In genomic region chr5:86784205-86784604, GRCm38 (mm10) we compare ENCODE assay signal across 23 mouse cellular contexts. TPM values are rescaled to one million over a fixed set of nuclear protein-coding genes. Genes with fewer than 3 reads are reported as not detected.
DNase-seq lines count a peak whose midpoint lies in the region; ATAC-seq and TF ChIP-seq lines count a peak whose summit lies in the region.
"Had no signal": no experiment of that assay in that cellular context is flagged by ENCODE, and none has a peak within 500 bp of the region (broad histone marks: within the 10 kb centered on the region; RNA-seq: fewer than 3 reads in every experiment).

No protein-coding gene starts in this region.

- H3K36me3 ChIP-seq in lung, embryonic 14.5 days (ENCODE audit: insufficient read depth): no peaks in the 10 kb centered on the region
- H3K36me3 ChIP-seq: embryonic facial prominence, embryonic 10.5 days; embryonic facial prominence, embryonic 12.5 days; forebrain, embryonic 15.5 days; G1E had no signal

- no peak overlapping the region for H3K4me3 ChIP-seq in lung, embryonic 14.5 days (ENCODE audit: low read depth, low read length)
- H3K4me3 ChIP-seq: embryonic facial prominence, embryonic 10.5 days; embryonic facial prominence, embryonic 12.5 days; forebrain, embryonic 13.5 days; forebrain, embryonic 15.5 days had no signal

- TF ChIP-seq CTCF in lung, embryonic 14.5 days (IDR thresholded peaks at IDR 0.05; ENCODE audit: low read depth): no peak

- WGBS in lung, embryonic 14.5 days: 45% methylated on average over 1 of the region's 1 CpGs

- H3K4me1 ChIP-seq in lung, embryonic 14.5 days (ENCODE audit: insufficient read depth): no peaks in the 10 kb centered on the region
- H3K4me1 ChIP-seq: embryonic facial prominence, embryonic 12.5 days; forebrain, embryonic 13.5 days; forebrain, embryonic 15.5 days had no signal

- H3K27me3 ChIP-seq in lung, embryonic 14.5 days (ENCODE audit: insufficient read depth, low read length): no peaks in the 10 kb centered on the region
- H3K27me3 ChIP-seq: embryonic facial prominence, embryonic 12.5 days; forebrain, embryonic 13.5 days; forebrain, embryonic 15.5 days had no signal

- no peak overlapping the region for H3K27ac ChIP-seq in lung, embryonic 14.5 days (ENCODE audit: low read depth)
- H3K27ac ChIP-seq: embryonic facial prominence, embryonic 10.5 days; embryonic facial prominence, embryonic 12.5 days; forebrain, embryonic 13.5 days; forebrain, embryonic 15.5 days had no signal

- no peak overlapping the region for H3K9ac ChIP-seq in lung, embryonic 14.5 days
- H3K9ac ChIP-seq: embryonic facial prominence, embryonic 12.5 days; forebrain, embryonic 13.5 days; forebrain, embryonic 15.5 days; forebrain, postnatal 0 days had no signal

- no peaks in the 10 kb centered on the region for H3K9me3 ChIP-seq in lung, embryonic 14.5 days (ENCODE audit: low read depth, low read length)
- H3K9me3 ChIP-seq: embryonic facial prominence, embryonic 10.5 days; embryonic facial prominence, embryonic 12.5 days; forebrain, embryonic 13.5 days; forebrain, embryonic 15.5 days; G1E had no signal

- no peak for ATAC-seq in lung, embryonic 14.5 days (ENCODE audit: insufficient read depth)
- ATAC-seq: activated CD4-positive, CD25-positive, alpha-beta regulatory T cell, adult 4 months; forebrain, embryonic 13.5 days; forebrain, embryonic 15.5 days; forebrain, postnatal 0 days had no signal

- H3K4me2 ChIP-seq in lung, embryonic 14.5 days: no peak overlapping the region
- H3K4me2 ChIP-seq: embryonic facial prominence, embryonic 12.5 days; forebrain, embryonic 13.5 days; forebrain, embryonic 15.5 days had no signal

- DNase-seq in lung, embryonic 14.5 days: peak; percentile 16
- DNase-seq in lung, postnatal 36 days: no peak
- peak; percentile 78 for DNase-seq in Muller cell, postnatal 12 days (ENCODE audit: inconsistent ontology term)
- DNase-seq in forelimb bud, embryonic 11.5 days (ENCODE audit: low read depth, low spot score): peak; percentile 34
- DNase-seq in urinary bladder, postnatal 36 days (ENCODE audit: low spot score in 2 of 2): no peak
- DNase-seq: adrenal gland, adult 8-10 months; adrenal gland, postnatal 14 days; adrenal gland, postnatal 36 days; B cell, adult 2 months; cerebellum, adult 11-12 months; cerebellum, adult 2 months; cerebellum, adult 9-10 months; cerebellum, postnatal 10 days; cerebellum, postnatal 25 days; forebrain, postnatal 0 days had no signal

RNA-seq across cellular contexts. Expression of gene Ythdc1, which starts 19.8 kb away (rescaled TPM):
- polyA plus RNA-seq in lung, embryonic 14.5 days (2014; fragmentation: Nextera tagmentation; extraction: Ambion mirVana): 45.1 and 46.1 TPM in 2 replicates

RNA-seq across cellular contexts. Expression of gene Tmprss11e, which starts 38.6 kb away (rescaled TPM):
- not detected in 2 replicates for polyA plus RNA-seq in lung, embryonic 14.5 days (2014; fragmentation: Nextera tagmentation; extraction: Ambion mirVana)
- polyA plus RNA-seq: cerebellum, adult 2 months; cortical plate, adult 2 months; embryonic facial prominence, embryonic 10.5 days; embryonic facial prominence, embryonic 12.5 days; forebrain, embryonic 11.5 days; forebrain, embryonic 13.5 days; forebrain, embryonic 15.5 days; forebrain, postnatal 0 days; G1E had no signal

Comparison
In these comparisons a context has a peak if more than half of its experiments do, and no peak if none do; other contexts are left out.
1. DNase-seq: peak in lung, embryonic 14.5 days (single experiment), Muller cell, postnatal 12 days (single experiment) and forelimb bud, embryonic 11.5 days (single experiment); none in lung, postnatal 36 days (single experiment) and urinary bladder, postnatal 36 days (0 of 2).